Mouse (Mus musculus): Measurements from ENCODE around the gene Sec1.
A peak's percentile ranks its signal among the peaks of the same experiment; 100 is the strongest.

Sec1 gene

GRCm38 (mm10) chr7:45641391-45642040, 52.7 kb downstream of the Sec1 start:
- DNase-seq (ENCODE audit: low spot score) = no peak

- DNase-seq (ENCODE audit: low spot score) = no peak
Measured at GRCm38 (mm10) chr7:45640191-45640957, 53.8 kb downstream of the Sec1 start.

GRCm38 (mm10) chr7:45639561-45640027, 54.6 kb downstream of the Sec1 start, which contains the start of gene Mamstr:
Gene Mamstr (plus strand): TSS chr7:45639977.
- DNase-seq (ENCODE audit: low spot score) = no peak

- no peak for DNase-seq (ENCODE audit: low spot score)
Measured at GRCm38 (mm10) chr7:45638623-45639401, 55.4 kb downstream of the Sec1 start.

- no peak for DNase-seq (ENCODE audit: low spot score)
Measured at GRCm38 (mm10) chr7:45637710-45638109, 56.5 kb downstream of the Sec1 start.

- DNase-seq (ENCODE audit: low spot score) = no peak
Measured at GRCm38 (mm10) chr7:45635711-45636688, 58.2 kb downstream of the Sec1 start.

- DNase-seq (ENCODE audit: low spot score) = no peak
Measured at GRCm38 (mm10) chr7:45634946-45635681, 59.1 kb downstream of the Sec1 start.

- no peak for DNase-seq (ENCODE audit: low spot score)
Measured at GRCm38 (mm10) chr7:45632499-45632898, 61.7 kb downstream of the Sec1 start.

GRCm38 (mm10) chr7:45630064-45630907, 63.9 kb downstream of the Sec1 start:
- no peak for DNase-seq (ENCODE audit: low spot score)

GRCm38 (mm10) chr7:45628364-45629294, 65.6 kb downstream of the Sec1 start:
- peak; percentile 73 for DNase-seq (ENCODE audit: low spot score)
